Mouse (Mus musculus) kidney, adult 8-10 months (tissue): Measurements from ENCODE around the gene Slc9b2.

Experiments used
- DNase-seq, 2 experiments: peaks; one replicate each; pipeline ENCODE4 v3.0.0; 2022

Gene Slc9b2

GRCm38 (mm10) chr3:135307411-135308259 lies at the start of gene Slc9b2:
TSS of gene Slc9b2 (plus strand) at chr3:135307700.
- no peak for DNase-seq

GRCm38 (mm10) chr3:135258919-135259318 lies 48.6 kb upstream of the Slc9b2 start:
- DNase-seq: no peak

GRCm38 (mm10) chr3:135260233-135260632 lies 47.3 kb upstream of the Slc9b2 start:
- peak in 1 of 2 experiments; percentile 43 for DNase-seq

DNA sequence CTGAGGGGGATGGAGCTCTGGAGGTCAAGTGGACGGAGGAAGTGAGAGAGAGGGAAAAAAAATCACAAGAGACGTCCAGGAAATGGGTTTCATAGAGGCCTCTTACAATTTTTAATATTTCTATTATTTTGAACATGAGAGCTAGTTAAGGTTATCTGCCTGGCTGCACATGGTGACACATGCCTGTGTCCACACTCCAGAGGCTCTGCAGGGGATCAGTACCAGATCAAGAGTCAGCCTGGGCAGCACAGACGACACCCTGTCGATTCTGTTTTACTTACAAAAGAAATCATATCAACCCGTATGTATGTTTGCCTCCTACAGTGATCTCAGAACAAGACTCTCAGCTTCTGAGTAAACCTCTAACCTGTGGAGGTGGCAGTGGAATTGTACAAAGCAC lies 38.9 kb upstream of the Slc9b2 start:
- DNase-seq: no peak

GRCm38 (mm10) chr3:135269391-135269990 lies 38.0 kb upstream of the Slc9b2 start:
- peak; percentile 79 to 82 for DNase-seq

DNA sequence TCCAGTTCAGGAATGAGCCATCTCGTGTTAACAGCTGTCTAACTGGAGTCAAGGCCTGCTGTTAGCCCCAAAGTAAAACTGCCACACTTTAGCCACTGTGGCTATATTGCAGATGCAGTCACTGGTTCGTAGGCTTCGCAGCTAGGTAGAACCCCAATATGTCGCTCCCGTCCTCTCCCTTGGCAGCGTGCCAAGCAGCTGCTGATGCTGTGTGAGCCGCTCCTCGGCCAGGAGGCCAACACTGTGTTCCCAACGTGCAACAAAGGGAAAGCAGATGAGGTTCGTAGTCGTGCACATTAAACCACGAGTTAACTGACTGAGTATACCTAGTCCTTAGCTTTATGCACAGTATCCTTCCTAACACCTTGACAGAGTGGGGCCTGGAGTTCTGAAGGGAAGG lies 34.9 kb upstream of the Slc9b2 start:
- DNase-seq: no peak

DNA sequence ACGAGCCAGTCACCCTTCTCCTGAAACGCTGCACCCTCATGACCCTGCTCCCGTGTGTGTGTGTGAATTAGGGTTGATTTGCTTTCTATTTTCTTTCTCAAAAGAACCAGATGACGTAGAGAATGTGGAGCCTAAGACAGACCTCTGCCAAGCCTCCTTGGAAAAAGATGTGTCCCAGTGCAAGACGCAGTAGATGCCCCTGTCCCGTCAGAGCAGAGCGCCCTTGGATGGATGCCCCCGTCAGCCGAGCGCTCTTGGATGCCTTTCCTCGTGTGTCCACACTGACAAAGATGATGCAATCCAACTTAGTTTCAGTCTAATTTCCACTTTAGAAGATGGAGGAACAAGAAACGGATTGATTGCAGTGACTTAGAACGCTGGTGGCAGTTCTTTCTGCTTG lies 34.5 kb upstream of the Slc9b2 start:
- no peak for DNase-seq

GRCm38 (mm10) chr3:135280160-135280559 lies 27.3 kb upstream of the Slc9b2 start:
- DNase-seq: no peak

GRCm38 (mm10) chr3:135280669-135281415 lies 26.7 kb upstream of the Slc9b2 start, which contains the start of gene Bdh2:
TSS of gene Bdh2 (plus strand) at chr3:135281221.
- DNase-seq: peak; percentile 88 to 92

GRCm38 (mm10) chr3:135281701-135282100 lies 25.8 kb upstream of the Slc9b2 start:
- DNase-seq: no peak

DNA sequence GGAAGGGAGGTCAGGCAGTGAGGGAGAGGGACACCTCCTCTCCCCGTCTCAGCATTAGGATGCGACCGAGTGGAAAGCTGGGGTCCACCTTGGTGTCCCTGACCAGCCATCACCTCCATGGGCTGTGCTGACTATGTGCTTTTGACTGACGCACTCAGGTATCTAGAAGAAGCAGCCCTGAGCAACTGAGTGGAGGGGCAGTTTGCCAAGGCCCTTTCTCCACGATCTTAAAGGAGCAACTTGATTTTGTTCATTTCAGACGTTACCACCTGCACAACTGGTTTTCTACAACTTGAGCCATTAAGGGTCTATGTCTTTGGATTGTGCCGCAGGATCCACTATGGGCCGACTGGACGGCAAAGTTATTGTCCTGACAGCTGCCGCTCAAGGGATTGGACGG lies 22.2 kb upstream of the Slc9b2 start:
- no peak for DNase-seq

DNA sequence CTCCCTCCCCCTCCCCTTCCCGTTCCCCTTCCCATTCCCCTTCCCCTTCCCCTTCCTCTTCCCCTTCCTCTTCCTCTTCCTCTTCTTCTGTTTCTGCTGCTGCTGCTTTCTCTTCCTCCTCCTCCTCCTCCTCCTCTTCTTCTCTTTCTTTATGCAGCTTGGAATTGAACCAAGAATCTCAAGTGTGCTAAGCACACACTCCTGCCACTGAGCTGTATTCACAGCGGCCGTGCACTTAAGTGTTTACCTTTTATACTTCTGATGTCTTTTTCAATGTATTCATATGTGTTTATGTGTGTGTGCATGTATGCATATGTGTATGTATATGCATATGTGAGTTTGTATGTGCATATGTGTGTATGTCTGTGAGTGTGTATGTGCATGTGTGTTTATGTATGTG lies 21.7 kb upstream of the Slc9b2 start:
- no peak for DNase-seq

DNA sequence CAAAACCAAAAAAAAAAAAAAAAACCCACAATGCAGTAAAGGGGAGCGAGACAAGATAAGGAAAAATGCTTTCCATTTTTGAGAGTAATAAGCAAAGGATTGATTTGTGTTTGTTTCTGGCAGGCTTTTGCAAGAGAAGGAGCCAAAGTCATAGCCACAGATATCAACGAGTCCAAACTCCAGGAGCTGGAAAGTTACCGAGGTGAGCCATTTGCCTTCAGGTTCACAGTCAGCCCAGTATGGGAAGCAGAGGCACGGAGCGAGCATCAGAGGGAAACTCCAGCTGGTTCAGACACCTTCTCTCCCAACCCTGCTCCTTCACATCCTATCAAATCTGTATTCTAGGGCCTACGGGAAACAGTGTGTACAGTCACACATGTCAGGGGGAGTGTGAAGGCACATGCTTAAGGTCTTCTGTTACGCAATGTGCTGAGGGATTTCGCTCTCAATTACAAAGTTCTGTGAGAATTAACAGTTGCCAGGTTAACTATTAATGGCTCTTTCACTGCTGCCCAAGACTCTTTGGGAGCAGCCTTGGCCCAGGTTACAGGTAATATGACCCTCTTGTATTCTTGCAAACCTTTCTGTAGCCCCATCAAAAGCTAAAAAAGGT lies 19.3 kb upstream of the Slc9b2 start:
- peak; percentile 72 to 84 for DNase-seq

- no peak for DNase-seq
Measured at GRCm38 (mm10) chr3:135289148-135289547, 18.4 kb upstream of the Slc9b2 start.

GRCm38 (mm10) chr3:135290249-135290894 lies 17.1 kb upstream of the Slc9b2 start:
- peak in 1 of 2 experiments; percentile 45 for DNase-seq

DNA sequence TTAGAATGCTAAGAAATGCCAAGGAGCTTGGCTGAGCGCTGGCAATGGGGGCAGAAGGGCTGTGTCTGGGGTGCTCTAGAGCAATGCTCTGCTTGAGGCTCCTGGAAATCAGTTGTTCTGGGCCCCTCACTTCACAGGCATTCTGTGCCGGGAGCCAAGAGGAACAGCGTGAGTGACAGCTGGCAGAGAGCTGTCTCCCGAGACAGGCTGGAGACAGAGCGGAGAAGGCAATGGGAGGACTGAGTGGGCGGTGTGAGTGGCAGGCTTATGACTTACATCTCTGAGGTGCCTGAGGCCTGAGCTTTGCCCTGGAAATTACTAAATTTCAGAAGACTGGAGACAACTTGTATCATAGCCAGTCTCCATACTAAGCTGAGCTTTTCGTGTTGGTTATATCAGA lies 13.8 kb upstream of the Slc9b2 start:
- no peak for DNase-seq

- DNase-seq: no peak
Measured at GRCm38 (mm10) chr3:135295559-135295958, 11.9 kb upstream of the Slc9b2 start.

- no peak for DNase-seq
Measured at GRCm38 (mm10) chr3:135298560-135298959, 8.9 kb upstream of the Slc9b2 start.

DNA sequence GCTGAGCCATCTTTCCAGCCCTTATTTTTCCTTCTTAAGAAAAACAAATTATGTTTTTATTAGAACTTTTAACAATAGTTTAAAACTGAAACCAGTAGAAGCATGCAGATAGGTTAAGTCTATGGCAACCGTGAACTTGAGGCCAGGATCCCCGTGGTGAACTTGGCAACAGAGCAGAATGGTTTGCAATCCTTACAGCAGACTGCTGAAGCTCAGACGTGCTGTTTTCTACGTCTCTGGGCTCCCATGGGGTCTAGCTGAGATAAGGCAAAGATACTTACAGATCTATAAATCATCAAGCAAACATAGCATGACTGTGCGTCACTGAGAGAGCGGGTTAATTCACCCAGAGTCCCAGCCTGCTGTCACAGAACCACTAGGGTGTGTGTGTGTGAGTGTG lies 7.4 kb upstream of the Slc9b2 start:
- DNase-seq: no peak

DNA sequence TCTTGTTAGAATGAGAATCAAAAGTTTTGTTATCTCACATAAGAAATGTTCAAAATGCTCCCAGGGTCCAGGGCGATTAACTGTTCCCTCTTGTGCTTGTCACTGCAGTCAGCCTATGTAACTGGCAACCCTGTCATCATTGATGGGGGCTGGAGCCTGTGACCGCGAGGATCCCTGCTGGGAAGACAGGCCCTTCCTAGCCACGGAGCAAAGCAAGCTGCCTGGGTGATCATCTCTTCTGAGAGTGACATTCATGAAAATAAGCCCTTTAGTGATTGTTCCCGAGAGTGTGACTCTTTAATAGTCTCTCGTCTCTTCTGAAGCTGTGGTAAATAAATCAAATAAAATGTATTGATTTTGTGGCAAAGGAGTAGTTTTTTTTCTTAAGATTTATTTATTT lies 3.4 kb upstream of the Slc9b2 start:
- DNase-seq: no peak

DNA sequence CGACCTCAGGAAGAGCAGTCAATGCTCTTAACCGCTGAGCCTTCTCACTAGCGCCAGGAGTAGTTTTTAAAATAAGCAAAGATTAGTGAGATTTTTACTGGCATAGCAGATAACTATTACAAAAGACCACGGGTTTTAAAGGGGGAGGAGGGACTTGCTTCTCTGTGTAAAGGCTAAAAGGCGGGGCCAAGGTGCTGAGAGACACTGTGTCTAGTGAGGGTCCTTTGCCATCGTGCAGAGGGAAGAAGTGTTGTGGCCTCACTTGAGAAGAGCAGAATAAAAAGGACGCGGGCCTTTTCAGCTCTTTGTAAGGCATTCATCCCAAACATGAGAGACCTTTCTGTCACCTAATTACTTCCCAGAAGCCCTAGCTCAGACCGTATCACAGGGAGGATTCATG lies 2.9 kb upstream of the Slc9b2 start:
- no peak for DNase-seq

DNA sequence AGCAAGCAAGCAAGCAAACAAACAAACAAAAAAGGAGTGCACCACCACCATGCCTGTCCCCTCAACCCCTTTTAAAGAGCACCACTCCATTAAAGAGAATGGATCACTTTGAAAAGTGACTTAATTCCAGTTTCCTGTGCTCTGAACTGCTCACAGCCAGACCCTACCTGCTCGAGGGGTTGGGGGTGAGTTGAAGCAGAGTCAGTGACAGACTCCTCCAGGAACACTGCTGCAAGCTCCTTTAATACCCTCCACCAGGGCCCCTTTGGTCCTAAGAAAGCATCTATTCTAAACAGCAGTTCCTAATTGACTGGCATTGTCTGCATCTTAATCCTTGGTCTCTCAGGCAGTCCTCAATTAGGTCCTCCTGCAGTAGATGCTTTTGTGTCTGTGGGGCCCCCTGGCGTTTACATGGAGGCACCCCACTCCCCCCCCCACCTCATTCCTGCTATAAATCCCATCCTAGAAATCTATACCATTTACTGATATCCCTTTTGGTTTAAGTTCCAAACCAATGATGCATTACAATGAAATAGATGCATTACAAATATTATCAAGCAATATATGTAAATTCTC lies 5.5 kb downstream of the Slc9b2 start:
- DNase-seq: no peak
